Mouse (Mus musculus) splenic B cell, adult 2 months (primary cell): ENCODE measurements around the gene Tnik.

Experiments used
- DNase-seq: peaks from one replicate; pipeline ENCODE4 v3.0.0-alpha.2; 2011; ENCODE audit warnings: low read depth, low spot score
- H3K27me3 ChIP-seq: 2 replicates; pipeline ENCODE4 v1.6.1; 2012; ENCODE audit warnings: mild to moderate bottlenecking, low read length, moderate library complexity, mixed read lengths; ENCODE audit not compliant: control insufficient read depth, poor library complexity, insufficient read depth, severe bottlenecking
- H3K36me3 ChIP-seq: 2 replicates; pipeline ENCODE4 v1.6.1; 2012; ENCODE audit warnings: mild to moderate bottlenecking, low read length, moderate library complexity, mixed read lengths; ENCODE audit not compliant: control insufficient read depth, poor library complexity, insufficient read depth, severe bottlenecking

The Tnik gene

DNA sequence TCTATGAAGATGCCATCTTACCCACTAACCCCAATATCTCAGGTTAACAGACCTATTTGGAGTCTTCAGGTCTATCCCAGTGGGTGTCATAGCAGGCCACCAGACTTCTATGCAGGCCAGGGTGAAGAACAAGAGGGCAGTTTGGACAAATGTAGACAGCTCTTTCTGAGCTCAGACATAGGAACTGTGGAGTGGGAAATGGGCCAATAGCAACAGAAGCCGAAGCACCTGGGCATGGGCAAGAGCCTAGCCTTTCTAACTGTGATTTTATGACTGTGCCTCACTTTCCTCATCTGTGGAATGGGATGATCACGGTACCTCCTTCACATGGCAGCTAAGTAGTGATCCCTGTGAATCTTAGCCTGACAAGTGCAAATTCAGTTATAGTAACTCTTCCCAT lies 214.4 kb downstream of the Tnik start:
- Histone ChIP-seq H3K36me3 (no peaks in the 10 kb centered on the region), H3K27me3 (no peaks in the 10 kb centered on the region)
- no peak for DNase-seq

DNA sequence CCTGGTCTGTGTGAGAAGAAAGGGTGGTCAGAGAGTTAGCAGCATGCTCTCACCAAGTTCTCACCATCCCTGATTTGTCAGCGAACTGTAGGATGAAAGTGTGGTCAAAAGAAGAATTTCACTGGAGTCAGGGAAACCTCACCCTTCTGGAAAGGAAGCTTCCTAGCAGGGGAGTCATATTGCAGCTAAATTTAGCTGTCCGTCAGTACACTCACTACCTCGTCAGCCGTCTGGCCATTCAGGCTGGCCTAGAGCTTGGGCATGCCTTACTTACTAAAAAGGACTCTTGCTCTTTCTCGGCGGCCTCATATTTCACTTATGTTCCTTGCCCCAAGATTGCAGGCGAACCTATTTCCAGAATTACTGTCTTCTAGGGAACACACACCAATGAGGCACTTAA lies 222.7 kb downstream of the Tnik start:
- no peak for DNase-seq
- H3K36me3 ChIP-seq = no peaks in the 10 kb centered on the region
- H3K27me3 ChIP-seq = no peaks in the 10 kb centered on the region

DNA sequence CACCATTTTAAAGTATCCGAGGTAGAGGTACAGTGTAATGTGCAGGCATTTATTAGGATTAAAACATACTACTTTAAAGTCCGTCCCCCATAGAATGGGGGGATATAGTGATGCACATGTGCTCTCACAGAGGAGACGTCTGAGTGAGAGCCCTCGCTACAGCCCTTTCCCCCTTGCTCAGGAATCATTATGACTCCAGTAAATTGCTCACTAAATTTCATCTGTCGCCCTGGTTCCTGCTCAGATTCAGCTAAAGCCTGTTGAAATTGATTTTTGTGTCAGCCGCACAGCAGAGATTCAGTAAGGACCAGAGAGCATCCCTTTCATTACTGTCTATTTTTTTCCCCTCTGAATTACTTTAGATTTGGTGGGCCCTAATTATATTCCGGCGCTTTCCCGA lies 224.4 kb downstream of the Tnik start:
- H3K36me3 ChIP-seq = no peaks in the 10 kb centered on the region
- H3K27me3 ChIP-seq = no peaks in the 10 kb centered on the region
- DNase-seq = no peak

DNA sequence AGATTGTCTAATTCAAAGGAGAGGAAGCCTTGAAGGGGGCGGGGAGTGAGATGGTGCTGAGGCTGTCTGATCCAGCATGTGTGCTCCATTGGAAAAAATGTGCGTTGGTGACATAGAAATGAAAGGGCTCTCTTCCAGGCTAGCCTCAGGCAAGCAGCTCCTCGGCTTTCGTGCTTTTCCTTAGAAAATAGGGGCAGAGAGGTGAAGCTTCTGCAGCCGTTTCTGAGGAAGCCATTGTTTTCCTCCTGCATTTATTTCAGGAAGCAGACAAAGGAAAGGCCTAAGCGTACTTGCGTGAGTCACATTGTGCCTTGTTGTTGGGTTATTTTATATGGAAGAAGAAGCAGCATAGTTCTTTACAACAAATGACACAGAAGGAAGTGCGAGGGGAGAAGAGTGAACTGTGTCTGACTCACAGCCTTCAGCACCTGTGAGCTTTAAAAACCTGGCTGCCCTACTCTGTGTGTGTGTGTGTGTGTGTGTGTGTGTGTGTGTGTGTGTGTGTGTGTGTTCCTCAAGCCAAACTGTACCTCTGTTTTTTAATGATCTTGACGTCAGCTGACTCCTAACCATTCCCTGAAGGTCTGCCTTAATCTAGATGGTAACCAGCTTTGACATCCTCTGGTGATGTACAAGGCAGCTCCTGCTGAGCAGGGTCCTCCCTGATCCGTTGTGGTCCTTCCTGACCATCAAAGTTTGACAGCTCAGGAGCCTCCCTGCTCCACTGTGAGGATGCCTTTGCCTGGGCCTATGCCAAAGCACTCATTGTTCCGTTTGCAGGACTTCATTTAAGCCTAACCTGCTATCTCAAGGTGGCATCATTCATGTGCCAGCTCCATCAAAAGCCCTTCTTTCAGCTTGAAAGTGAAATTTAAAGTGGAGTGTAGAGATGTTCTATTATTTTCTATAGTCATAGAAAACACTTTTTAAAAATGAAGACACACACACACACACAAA lies 228.3 kb downstream of the Tnik start:
- Histone ChIP-seq H3K36me3 (no peaks in the 10 kb centered on the region), H3K27me3 (no peaks in the 10 kb centered on the region)
- DNase-seq = no peak

DNA sequence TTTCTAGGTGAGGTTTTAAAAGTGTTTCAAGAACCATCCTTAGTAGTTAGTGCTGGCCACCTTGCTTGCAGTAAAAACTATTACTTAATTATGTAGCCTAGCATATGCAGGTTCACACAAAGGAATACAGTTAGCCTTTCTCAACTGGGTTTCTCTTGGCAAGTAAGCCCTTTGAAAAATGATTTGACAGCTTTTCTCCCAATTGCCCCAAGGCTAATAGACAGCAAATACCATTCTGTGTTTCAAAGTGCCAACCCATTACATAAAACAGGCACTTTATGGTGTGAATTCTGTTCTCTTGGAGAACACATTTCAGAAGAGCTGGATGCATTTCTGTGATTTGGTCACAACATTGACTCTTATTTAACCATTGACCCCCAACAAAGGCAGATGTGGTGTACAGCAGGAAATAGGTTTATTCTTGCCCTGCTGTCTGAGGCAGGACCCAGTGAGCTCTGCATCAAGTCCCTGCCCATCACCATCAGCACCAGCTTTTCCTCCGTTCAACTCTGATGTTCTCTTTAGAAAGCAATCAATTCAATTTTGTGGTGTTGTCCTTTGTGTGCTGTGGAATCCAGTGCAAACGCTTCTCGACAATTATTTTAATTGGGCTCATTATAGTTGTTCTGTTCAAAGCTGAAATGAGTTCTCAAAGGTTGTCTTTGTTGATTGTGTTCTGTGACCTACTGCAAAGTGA lies 233.9 kb downstream of the Tnik start:
- Histone ChIP-seq H3K36me3 (no peaks in the 10 kb centered on the region), H3K27me3 (no peaks in the 10 kb centered on the region)
- DNase-seq = no peak

DNA sequence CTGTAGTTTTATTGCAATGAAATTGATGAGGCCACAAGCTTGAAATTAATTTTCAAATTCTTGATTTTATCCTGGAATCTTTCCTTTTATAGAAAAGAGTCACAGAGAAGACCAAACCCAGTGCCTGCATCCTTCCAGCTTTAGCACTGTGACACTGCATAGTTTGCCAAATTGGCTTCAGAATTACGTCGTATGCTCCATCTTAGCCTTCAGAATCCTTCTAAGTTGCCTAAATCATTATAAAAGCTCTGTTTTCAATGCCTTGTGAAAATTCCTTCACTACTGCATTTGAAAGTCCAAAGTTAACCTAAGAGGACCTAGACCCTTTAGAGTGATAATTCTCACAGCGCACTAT lies 234.5 kb downstream of the Tnik start:
- no peaks in the 10 kb centered on the region for H3K36me3 ChIP-seq
- DNase-seq = no peak
- no peaks in the 10 kb centered on the region for H3K27me3 ChIP-seq

DNA sequence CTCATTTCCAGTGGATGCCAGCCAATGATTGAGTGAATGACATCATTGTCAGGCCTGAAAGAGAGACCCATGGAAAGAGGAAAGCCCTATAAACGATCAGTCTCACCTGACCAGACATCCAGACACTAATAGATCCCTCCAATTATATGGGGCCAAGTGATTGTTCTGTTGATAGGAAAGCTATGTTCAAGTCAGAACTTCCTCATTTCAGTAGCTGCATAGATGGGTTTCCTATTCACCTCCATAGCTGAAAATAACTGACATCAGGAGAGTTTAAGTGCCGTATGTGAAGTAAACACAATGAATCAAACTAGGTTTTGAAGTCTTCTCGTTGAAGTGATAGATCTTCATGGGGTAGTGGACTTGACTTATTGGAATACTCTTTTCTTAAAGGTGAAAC lies 239.7 kb downstream of the Tnik start:
- Histone ChIP-seq H3K36me3 (no peaks in the 10 kb centered on the region), H3K27me3 (no peaks in the 10 kb centered on the region)
- DNase-seq = no peak

DNA sequence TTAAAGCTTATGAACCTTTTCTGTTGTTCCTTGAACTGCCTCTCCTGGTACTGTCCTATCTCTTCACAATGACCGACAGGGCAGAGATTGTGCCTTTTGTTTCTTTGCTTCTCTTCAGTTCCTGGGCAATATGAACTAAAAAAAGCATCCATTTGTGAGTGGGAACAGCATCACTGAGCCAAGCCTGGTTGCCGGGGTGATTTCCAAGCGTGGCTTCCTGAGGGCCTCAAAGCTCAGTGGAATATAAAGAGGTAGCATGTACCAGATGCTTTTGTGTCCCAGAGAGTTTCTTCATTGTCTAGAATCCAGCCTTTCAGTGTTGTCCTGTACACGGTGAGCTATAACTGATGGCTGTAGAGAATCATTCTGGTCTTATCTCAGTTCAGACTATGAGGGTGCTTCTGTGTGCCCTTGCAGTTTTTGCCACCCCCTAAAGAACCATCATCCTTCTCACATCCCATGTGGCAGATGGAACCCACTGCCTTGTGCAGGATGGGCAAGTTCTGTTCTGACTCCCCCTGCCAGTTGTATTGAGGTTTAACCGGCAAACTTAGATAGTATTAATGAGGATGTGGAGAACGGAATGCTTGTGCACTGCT lies 246.4 kb downstream of the Tnik start:
- no peak for DNase-seq
- Histone ChIP-seq H3K36me3 (no peaks in the 10 kb centered on the region), H3K27me3 (no peaks in the 10 kb centered on the region)

DNA sequence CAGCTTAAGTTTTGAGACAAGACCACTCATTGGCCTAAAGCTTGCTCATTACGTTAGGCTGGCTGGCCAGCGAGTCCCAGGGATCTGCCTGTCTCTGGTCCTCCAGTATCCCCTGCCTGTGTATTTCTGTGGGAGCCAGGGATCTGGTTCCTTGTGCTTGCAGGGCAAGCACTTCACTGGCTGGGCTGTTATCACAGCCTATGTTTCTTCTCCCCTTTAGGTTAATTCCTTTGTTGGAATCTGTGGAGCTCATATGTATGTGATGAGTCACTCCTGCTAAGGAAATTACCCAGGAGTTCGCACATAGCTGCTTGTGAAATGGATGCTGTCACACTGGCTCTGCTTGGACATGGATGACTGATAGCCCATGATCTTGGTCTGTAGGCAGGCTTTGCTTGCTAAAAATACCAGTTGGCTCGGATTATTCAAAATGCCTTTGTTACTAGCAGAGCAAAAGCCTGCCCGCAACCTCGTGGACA lies 260.0 kb downstream of the Tnik start:
- Histone ChIP-seq H3K36me3 (no peaks in the 10 kb centered on the region), H3K27me3 (no peaks in the 10 kb centered on the region)
- no peak for DNase-seq

DNA sequence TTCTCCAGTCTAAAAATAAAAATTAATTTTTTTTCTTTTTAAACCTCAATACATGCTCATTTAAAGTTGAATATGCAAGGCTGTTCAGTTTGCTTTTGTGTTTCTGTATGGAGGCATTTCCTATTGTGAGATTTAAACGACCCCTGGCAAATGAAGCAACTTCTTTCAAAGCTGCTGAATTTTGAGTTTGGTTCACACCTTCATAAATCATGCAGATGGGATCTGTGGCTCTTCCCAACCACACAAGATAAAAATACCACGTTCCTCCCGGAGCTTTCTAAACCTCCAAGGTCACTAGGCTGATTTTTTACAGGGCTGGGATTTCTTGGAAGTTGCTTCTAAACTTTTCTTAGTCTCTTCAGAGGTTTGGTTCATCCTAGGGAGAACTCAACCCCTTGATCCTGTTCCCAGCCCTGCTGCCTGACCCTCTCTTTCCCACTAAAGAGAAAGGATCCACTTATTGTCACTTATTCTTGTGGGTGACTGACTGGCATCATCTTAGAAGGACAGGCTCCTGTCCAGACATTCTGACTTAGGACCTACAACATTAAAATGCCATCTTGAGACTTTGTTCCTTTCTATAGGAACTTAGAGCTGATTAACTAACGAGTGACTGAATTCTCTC lies 260.6 kb downstream of the Tnik start:
- Histone ChIP-seq H3K27me3 (no peaks in the 10 kb centered on the region), H3K36me3 (no peaks in the 10 kb centered on the region)
- DNase-seq = no peak

DNA sequence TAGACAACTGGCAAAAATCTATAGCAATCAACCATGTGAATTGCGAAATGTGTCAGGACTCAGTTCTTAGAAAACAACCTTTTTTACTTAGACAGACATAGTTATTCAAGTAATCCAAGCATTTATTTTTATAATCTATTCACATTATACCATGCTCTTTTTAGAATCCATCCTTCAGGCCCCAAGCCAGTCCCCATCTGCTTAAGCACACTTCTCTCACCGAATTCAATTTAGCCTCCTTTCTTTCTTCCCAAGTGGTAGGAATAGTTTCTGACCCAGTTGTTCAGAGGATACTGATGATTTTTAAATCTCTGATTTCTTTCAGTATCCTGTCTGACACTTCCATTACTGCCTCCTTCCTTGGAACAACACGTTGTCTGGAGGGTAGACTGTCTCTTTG lies 261.5 kb downstream of the Tnik start:
- Histone ChIP-seq H3K36me3 (no peaks in the 10 kb centered on the region), H3K27me3 (no peaks in the 10 kb centered on the region)
- no peak for DNase-seq

DNA sequence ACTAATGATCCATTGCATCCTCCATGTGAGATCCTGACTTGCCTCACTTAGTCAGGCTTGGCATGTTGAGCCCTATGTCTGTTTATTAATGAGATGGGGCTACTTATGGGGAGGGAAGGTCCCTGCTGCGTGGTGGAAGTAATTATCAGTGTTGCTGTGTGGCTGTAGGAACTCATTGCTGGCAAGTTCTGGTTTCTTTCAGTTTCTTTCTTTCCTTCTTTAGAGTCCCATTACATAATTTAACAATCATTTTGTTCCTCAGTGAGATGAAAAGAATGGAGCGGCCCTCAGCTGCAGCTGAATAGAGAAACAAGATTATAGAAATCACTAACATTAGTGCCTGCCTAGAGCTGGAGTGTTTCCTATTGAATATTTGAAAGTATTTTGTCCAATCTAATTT lies 263.7 kb downstream of the Tnik start:
- Histone ChIP-seq H3K36me3 (no peaks in the 10 kb centered on the region), H3K27me3 (no peaks in the 10 kb centered on the region)
- DNase-seq = no peak

DNA sequence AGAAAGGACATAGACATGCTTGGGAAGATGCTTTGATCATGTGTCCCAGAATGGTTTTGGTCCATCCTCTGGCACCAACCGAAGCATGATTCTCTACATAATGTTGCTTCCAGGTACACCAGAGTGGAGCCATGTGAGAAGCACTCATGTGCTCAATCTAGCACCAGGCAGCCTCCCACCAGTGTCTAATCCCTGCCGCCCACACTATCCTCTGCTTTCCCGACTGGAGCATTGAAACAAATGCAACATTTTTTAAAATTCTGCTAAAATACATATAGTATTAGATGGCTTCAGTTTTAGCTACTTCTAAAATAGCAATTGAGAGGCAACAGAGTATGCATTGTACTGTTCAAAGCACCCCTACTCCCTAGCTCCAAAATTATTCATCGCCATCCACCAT lies 264.2 kb downstream of the Tnik start:
- DNase-seq = no peak
- H3K36me3 ChIP-seq = no peaks in the 10 kb centered on the region
- H3K27me3 ChIP-seq = no peaks in the 10 kb centered on the region

DNA sequence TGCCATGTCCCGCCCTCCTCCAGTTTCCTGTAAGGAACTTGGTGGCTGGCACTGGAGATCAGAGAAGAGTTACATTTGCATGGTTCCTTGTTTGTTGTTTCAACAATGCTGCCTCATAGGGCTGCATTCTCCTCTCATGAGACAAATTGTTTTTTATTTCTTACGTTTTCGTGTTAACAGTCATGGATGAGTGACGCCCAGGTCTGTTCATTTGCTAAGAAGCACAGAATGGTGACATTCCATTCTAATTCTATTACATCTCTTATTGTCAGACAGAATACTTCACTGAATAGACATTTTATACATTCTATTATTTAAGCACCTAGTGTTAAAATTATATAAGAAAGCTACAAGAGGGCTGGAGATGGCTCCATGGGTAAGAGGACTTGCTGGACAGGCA lies 266.5 kb downstream of the Tnik start:
- DNase-seq = no peak
- Histone ChIP-seq H3K36me3 (no peaks in the 10 kb centered on the region), H3K27me3 (no peaks in the 10 kb centered on the region)
